Mouse (Mus musculus) cerebellum, adult 2 months (tissue): Measurements from ENCODE around the gene Ppp4r1. TPM values are rescaled to one million over a fixed set of nuclear protein-coding genes. Genes with fewer than 3 reads are reported as not detected.

Experiments used
- DNase-seq, 2 experiments: peaks; one replicate each; pipeline ENCODE4 v3.0.0; 2021
- H3K27ac ChIP-seq: fragments of 200-500 bp; 2 replicates; pipeline ENCODE4 v1.5.1; 2012; ENCODE audit warnings: low read length, control low read depth, inconsistent platforms; ENCODE audit not compliant: insufficient read depth
- H3K27me3 ChIP-seq: fragments of 200-500 bp; 2 replicates; pipeline ENCODE4 v1.6.1; 2012; ENCODE audit warnings: inconsistent platforms, mild to moderate bottlenecking, low read length, moderate library complexity; ENCODE audit not compliant: control insufficient read depth, insufficient read depth
- H3K4me1 ChIP-seq: fragments of 200-500 bp; 2 replicates; pipeline ENCODE4 v1.6.1; 2011; ENCODE audit warnings: low read length; ENCODE audit not compliant: control insufficient read depth, insufficient read depth
- H3K4me3 ChIP-seq: fragments of 200-500 bp; replicated peaks from 2 replicates; pipeline ENCODE3; 2011; ENCODE audit warnings: mild to moderate bottlenecking, low read depth, low read length, control low read depth; ENCODE audit not compliant: insufficient read depth
- CTCF ChIP-seq: fragments of 200-500 bp; IDR thresholded peaks from 2 replicates; pipeline ENCODE4 v1.5.1; 2011; ENCODE audit warnings: low read depth, mild to moderate bottlenecking, control low read depth, low read length, moderate library complexity, borderline replicate concordance; ENCODE audit not compliant: insufficient read depth
- POLR2A ChIP-seq: fragments of 200-500 bp; IDR thresholded peaks from 2 replicates; pipeline ENCODE4 v1.6.1; 2011; ENCODE audit warnings: low read length, control low read depth, borderline replicate concordance; ENCODE audit not compliant: insufficient read depth
- WGBS: fragments of 180-500 bp; shearing (Covaris S2); methylation state at CpG from one replicate; pipeline ENCODE4 v1.1.7; 2018; 5-methylcytosine and 5-hydroxymethylcytosine counted together
- polyA plus RNA-seq: library from polyadenylated mRNA; depleted of rRNA; stranded (reverse); fragments of >200 nt; gene quantifications from 2 replicates; pipeline ENCODE4 v1.2.3, GENCODE M21; 2012

Gene Ppp4r1
- polyA plus RNA-seq, 1 experiment, result 72.9 TPM

GRCm38 (mm10) chr17:65742969-65743368 is 39.4 kb upstream of the Ppp4r1 start:
- WGBS, result 62% methylated on average over 4 of the region's 4 CpGs
- no peak overlapping the region for H3K27ac ChIP-seq
- H3K27me3 ChIP-seq, result no peaks in the 10 kb centered on the region
- no peaks in the 10 kb centered on the region for H3K4me1 ChIP-seq
- TF ChIP-seq POLR2A, result no peak
- no peak for TF ChIP-seq CTCF
- no peak for DNase-seq
- H3K4me3 ChIP-seq, result no peak overlapping the region

- WGBS, result 76% methylated on average over 11 of the region's 11 CpGs
- no peaks in the 10 kb centered on the region for H3K4me1 ChIP-seq
- H3K27me3 ChIP-seq, result no peaks in the 10 kb centered on the region
- no peak for TF ChIP-seq CTCF
- no peak for TF ChIP-seq POLR2A
- DNase-seq, result no peak
- peak overlapping the region; percentile 58; the same call in 1 of the 2 replicates for H3K27ac ChIP-seq
- no peak overlapping the region for H3K4me3 ChIP-seq
Observed at GRCm38 (mm10) chr17:65743664-65744330, 38.6 kb upstream of the Ppp4r1 start.

- peak overlapping the region; percentile 65; the same call in 1 of the 2 replicates for H3K27ac ChIP-seq
- DNase-seq, result peak in 1 of 2 experiments; percentile 25
- no peaks in the 10 kb centered on the region for H3K4me1 ChIP-seq
- H3K4me3 ChIP-seq, result no peak overlapping the region
- TF ChIP-seq CTCF, result no peak
- no peak for TF ChIP-seq POLR2A
- 70% methylated on average over 6 of the region's 6 CpGs for WGBS
- no peaks in the 10 kb centered on the region for H3K27me3 ChIP-seq
Observed at GRCm38 (mm10) chr17:65746314-65746713, 36.1 kb upstream of the Ppp4r1 start.

- Histone ChIP-seq H3K4me3 (no peak overlapping the region), H3K27ac (no peak overlapping the region)
- 90% methylated on average over 6 of the region's 6 CpGs for WGBS
Observed at GRCm38 (mm10) chr17:65748997-65749396, 33.4 kb upstream of the Ppp4r1 start.

GRCm38 (mm10) chr17:65749803-65750202 is 32.6 kb upstream of the Ppp4r1 start:
- TF ChIP-seq POLR2A (no peak), CTCF (no peak)
- no peak overlapping the region for H3K4me3 ChIP-seq
- DNase-seq, result no peak
- no peaks in the 10 kb centered on the region for H3K4me1 ChIP-seq
- H3K27ac ChIP-seq, result no peak overlapping the region
- WGBS, result 95% methylated on average over 7 of the region's 7 CpGs
- H3K27me3 ChIP-seq, result no peaks in the 10 kb centered on the region

More at GRCm38 (mm10) chr17:65748997-65749396, 33.4 kb upstream of the Ppp4r1 start:
- Histone ChIP-seq H3K27me3 (no peaks in the 10 kb centered on the region), H3K4me1 (no peaks in the 10 kb centered on the region)
- DNase-seq, result no peak
- TF ChIP-seq POLR2A (no peak), CTCF (no peak)

GRCm38 (mm10) chr17:65750301-65750700 is 32.1 kb upstream of the Ppp4r1 start:
- Histone ChIP-seq H3K27me3 (no peaks in the 10 kb centered on the region), H3K27ac (no peak overlapping the region), H3K4me3 (no peak overlapping the region), H3K4me1 (no peaks in the 10 kb centered on the region)
- no peak for TF ChIP-seq POLR2A
- TF ChIP-seq CTCF, result 0 out of 2 replicates have a peak, but pooled peaks have one; percentile 20
- DNase-seq, result no peak

- Histone ChIP-seq H3K27me3 (no peaks in the 10 kb centered on the region), H3K27ac (no peak overlapping the region), H3K4me1 (no peaks in the 10 kb centered on the region), H3K4me3 (no peak overlapping the region)
- no peak for DNase-seq
- 93% methylated on average over 6 of the region's 6 CpGs for WGBS
- TF ChIP-seq POLR2A, result no peak
- no peak for TF ChIP-seq CTCF
Observed at GRCm38 (mm10) chr17:65753130-65753529, 29.2 kb upstream of the Ppp4r1 start.

- 89% methylated on average over 3 of the region's 3 CpGs for WGBS
Observed at GRCm38 (mm10) chr17:65755857-65756256, 26.5 kb upstream of the Ppp4r1 start.

More at GRCm38 (mm10) chr17:65755857-65756256, 26.5 kb upstream of the Ppp4r1 start:
- Histone ChIP-seq H3K27me3 (no peaks in the 10 kb centered on the region), H3K4me1 (no peaks in the 10 kb centered on the region; the same call in 1 of the 2 replicates), H3K4me3 (no peak overlapping the region), H3K27ac (no peak overlapping the region)
- no peak for DNase-seq
- no peak for TF ChIP-seq CTCF
- no peak for TF ChIP-seq POLR2A
